Mouse (Mus musculus) layer of hippocampus, adult 8-10 months (tissue): ENCODE measurements around the gene Osbpl3. TPM values are rescaled to one million over a fixed set of nuclear protein-coding genes. Genes with fewer than 3 reads are reported as not detected.

Source experiments
- total RNA-seq, 4 experiments: library from RNA; stranded (reverse); gene quantifications; 2 replicates each; pipeline ENCODE4 v1.2.4; 2022

Gene Osbpl3
- total RNA-seq, 4 experiments from 2014 or later: 18.5 to 22.5 (median 19.7) TPM

Other genes starting within 250 kb of the Osbpl3 start
- 10 to 100 TPM; 10.1 to 13.6 (median 10.9) TPM for gene Gsdme, start 192.3 kb downstream of the Osbpl3 start, total RNA-seq
- 10 to 100 TPM; 36.4 to 45.7 (median 39.8) TPM for gene Cycs, start 110.3 kb upstream of the Osbpl3 start, total RNA-seq
- gene 4921507P07Rik, start 140.4 kb upstream of the Osbpl3 start, total RNA-seq: under 1 TPM; 0.12 to 0.33 (median 0.21) TPM
- not detected for gene Npvf, start 198.2 kb upstream of the Osbpl3 start, total RNA-seq